Mouse (Mus musculus) fibroblast of lung, adult 2 months (primary cell): Measurements from ENCODE around the gene Mup21.
"Not testable (repeated sequence)": the region's sequence is repeated elsewhere in the genome, so short reads cannot be mapped to it uniquely, and the experiment has no call there.

ENCODE experiments used
- DNase-seq: peaks from one replicate; pipeline ENCODE4 v3.0.0-alpha.2; 2011; ENCODE audit warnings: low read depth

The Mup21 gene

GRCm38 (mm10) chr4:62150811-62151210 lies at the start of gene Mup21:
Gene Mup21, minus strand, starts transcription at chr4:62150863.
- no peak for DNase-seq

GRCm38 (mm10) chr4:62199923-62200529 lies 49.4 kb upstream of the Mup21 start:
- DNase-seq = no peak

GRCm38 (mm10) chr4:62188778-62189177 lies 38.1 kb upstream of the Mup21 start:
- DNase-seq = no peak

GRCm38 (mm10) chr4:62177282-62177681 lies 26.6 kb upstream of the Mup21 start:
- no peak for DNase-seq

- DNase-seq = no peak
These were observed 23.8 kb upstream of the Mup21 start for GRCm38 (mm10) chr4:62174471-62174870.

GRCm38 (mm10) chr4:62167636-62168035 lies 17.0 kb upstream of the Mup21 start:
- not testable (repeated sequence) for DNase-seq

- no peak for DNase-seq
These were observed 7.7 kb upstream of the Mup21 start for GRCm38 (mm10) chr4:62158401-62158800.

- DNase-seq = peak; percentile 1
These were observed 17.0 kb downstream of the Mup21 start for GRCm38 (mm10) chr4:62133706-62134105.

GRCm38 (mm10) chr4:62103366-62103765 lies 47.3 kb downstream of the Mup21 start:
- not testable (repeated sequence) for DNase-seq
